Mouse (Mus musculus) fibroblast of lung, adult 2 months (primary cell): ENCODE results near the gene Pex14.

Source experiments
- DNase-seq: peaks from one replicate; pipeline ENCODE4 v3.0.0-alpha.2; 2011; ENCODE audit warnings: low read depth

The Pex14 gene

DNA sequence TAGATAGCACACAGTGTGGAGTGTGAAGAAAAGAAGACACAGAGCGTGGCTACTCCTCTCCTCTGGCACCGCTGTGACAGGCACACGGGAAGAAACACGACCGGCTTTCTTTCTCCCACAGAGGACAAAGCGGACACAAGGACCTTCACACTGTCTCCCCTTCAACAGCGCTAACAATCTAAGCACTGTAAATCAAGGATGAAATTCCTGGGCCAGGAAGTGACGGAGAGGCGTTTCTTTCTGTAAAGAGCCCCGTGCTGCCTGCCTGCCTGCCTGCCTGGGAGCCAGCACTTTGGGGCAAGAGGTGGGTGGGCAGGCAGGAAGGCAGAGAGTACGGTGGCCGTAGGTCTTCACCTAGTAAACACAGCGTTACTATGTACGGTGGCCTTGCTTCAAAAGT lies 42.2 kb downstream of the Pex14 start:
- no peak for DNase-seq

DNA sequence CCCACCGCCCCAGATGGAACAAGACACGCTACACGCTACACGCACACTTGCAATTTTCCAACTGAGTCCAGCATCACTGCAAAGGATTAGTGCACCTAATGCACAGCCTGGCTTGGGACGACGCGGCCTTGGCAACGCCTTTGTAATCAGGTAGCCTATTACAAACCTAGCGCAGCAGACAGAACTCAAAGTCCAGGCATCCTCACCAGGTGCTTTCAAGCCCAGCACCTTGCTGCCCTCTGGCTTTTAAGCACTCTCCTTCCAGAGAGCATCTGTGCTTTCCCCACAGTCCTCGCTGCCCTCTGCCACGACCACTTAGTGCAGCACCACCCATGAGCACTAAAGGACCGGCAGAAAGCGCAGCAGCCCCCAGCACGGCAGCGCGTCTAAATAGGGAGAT lies 42.7 kb downstream of the Pex14 start:
- DNase-seq, result no peak

DNA sequence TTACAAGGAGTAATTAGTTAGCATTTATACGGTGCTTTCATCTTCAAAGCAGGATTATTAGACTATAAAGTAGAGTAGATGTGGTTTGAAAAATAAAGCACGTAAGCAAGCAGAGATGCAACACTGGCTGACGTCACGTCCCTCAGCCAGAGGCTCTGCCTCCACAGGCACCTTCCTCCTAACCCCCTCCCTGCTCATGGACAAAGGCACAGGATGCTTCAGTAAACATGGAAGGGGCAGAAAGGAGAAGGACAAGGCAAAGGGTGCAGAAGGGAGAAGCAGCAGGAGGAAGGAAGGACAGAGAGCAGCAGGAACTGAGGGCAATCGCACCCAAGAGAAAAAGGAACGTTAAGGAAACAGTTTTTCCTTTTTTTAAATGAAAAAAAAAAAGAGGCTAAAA lies 43.8 kb downstream of the Pex14 start:
- DNase-seq, result no peak

DNA sequence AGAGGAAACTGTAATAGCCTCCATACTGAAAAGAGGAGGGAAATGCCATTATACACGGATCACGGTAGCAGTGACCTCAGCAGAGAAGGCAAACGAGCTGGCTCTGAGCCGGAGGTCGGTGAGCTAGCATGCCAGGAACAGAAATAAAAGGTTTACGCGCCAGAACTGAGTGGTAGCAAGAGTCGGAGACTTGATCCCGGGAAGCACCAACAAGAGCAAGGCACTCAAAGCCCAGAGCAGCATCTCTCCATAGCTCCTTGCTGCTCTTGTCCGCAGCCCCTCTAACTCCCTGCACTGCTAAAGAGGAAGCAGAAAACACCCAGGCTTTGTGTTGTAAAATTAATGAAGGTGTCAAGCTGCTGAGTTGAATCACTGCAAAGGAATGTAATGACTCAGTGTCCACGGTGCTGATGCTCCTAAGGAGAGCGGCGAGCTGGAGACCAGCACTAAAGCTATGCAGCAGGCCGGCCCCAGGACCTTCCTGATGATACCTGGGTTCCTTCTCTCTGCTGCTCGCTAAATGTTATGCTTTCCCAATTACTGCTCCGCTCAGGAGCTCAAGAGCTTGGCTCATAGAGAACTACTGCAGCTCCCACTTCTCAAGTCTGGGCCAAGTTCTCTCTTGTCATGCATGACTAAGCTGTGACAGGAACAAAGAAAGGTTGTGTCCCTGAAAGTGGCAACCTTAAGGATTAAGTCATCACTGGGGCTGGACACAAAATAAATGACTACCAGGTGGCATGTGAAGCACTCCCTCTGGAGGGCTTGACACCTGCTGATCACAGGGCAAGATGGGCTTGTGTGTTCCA lies 50.1 kb downstream of the Pex14 start:
- DNase-seq, result peak; percentile 34

DNA sequence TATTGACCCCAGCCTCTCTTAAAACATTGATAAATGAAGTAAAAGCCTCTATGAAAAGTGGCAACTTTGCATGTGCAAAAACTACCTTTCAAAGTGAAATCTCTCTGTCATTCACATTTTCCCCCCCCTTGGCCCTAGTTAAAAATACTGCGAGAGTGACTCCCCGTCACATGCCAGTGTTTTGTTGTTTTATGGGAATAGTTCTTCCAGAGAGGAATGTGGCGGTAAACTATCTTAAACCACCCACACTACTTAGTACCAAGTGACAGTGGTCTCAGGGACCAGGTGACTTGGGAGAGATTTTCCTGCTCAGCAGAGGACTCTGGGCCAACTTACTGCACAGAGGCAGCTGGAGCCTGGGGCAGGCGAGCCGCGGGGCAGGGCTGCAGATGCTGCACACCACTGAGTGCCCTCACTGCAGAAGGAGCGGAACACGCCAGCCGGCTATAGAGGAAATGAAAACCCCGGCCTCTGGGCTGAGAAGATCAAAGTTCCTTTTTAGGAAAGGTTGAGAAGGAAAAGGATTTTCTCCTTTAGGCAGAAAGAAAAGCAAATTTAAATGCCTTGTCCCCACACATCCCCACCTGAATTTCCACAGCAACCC lies 50.9 kb downstream of the Pex14 start:
- no peak for DNase-seq

DNA sequence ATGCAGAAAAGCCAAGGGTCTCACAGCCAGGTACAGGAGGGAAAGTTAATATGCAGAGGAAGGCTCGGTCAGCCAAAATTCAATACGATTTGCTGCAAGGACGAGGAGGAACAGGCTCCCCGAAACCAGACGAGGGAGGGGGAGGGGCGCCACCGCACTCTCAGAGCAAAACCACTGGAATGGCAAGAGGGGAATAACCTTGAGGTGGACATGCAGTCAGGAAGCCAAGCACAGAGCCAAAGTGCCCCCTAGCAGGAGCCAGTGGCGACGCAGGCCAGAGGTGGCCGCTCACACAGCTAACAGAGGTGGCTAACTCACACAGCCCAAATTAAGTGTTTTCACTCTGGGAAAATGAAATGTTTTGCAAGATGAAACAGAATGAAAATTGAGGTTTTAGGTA lies 52.3 kb downstream of the Pex14 start:
- DNase-seq, result no peak

DNA sequence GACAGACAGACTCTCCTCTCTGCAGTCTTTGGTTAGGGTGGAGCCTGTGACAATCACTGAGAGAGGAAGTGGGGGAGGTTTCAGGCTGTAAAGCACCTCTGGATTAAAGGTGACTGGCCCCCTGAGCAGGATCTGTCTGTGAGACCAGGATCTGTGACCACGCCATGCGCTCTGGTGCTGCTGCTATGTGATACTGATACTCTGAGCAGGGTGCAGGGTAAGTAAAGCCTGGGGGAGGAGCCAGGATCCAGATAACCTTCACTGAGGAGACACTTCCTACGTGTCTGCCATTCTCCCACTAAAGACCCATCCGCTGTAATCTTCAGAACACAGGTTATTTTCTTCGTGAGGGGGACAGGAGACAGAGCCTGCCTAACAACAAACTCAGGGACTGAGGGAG lies 53.8 kb downstream of the Pex14 start:
- no peak for DNase-seq

DNA sequence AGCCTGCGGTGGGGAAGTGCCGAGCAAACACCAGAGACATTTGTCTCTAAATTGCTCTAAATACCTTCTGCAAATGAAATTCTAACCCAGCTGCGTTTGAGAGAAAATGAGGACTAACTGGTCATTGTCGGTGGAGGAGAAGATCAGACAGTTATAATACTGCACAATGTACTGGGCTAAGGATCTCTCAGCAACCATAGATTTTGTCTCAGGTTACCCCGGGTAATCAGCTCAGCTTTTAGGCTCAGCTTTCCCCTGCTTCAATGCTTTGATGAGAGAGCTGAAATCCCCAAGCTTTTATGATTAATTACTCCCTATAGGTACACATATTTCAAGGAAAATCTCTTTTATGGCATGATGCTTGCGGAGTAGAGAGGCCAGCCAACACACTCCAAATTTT lies 59.4 kb downstream of the Pex14 start:
- DNase-seq, result no peak

DNA sequence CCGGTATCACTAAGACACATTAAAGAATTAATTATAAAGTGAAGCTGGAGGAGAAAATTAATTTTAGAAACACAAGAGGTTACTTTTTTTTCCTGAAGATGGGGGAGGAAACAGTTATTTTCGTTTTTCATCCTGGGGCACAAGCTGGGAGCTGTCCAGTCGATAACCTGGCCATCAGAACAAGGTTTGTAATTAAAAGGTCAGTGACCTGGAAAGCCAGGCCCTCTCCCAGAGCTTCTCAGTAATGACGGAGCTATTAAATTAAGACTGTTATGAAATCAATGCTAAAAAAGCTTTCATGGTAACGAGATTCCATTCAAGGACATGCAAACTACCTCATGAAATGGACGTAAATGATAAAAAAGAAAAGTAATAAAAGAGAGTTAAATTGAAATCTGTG lies 62.0 kb downstream of the Pex14 start:
- DNase-seq, result no peak

DNA sequence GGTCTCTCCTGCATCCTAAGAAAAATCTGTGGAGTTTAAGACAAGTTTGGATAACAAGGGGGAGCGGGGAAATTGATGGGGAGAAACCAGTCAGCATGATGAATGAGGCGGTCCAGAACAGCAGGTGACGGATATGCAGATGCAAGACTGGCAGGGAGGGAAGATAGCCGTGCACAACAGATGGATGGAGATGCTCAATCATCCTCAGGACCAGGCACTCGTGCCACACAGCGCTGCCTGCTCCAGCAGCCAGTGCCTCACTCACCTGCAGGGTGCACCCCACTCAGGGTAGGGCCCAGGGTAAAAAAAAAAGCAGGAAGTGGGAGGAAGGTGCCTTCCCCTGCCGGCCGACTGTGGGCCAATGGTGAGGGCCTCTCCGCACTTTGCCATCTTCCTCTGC lies 63.1 kb downstream of the Pex14 start:
- DNase-seq, result no peak

DNA sequence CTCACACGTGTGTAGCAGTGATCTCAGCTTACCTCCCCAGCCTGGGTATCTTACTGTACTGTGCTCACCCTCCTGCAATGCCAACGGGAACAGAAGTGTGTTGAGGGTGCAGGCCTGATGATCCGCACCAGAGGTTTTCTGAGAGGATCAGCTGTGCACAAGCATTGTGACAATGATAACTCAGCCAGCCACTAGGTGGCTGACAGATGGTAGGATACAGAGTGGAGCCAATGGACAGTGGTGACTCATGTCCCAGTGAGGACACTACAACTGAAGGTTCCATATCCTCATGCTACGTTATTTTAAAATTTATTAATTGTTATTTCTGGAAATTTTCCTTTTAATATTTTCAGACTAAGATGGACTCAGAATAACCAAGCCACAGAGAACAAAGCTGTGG lies 68.2 kb downstream of the Pex14 start:
- no peak for DNase-seq

DNA sequence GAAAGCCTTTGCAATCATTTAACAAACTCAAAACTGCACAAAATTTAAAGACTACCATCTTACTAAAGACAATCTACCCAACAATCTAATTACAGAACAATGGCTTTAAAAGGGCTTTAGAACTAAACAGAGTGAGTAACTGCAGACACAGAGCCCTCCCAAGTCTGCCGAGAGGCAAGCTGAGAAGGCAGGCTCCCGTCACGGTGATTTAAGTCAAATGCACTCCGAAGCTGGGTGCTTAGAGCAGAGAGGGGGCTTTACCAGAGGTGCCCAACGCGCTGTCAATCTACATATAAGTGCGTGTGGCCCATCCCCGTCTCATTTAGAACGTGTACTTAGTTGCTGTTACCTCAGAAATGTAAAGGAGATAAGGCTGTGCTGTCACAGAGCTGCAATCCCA lies 72.1 kb downstream of the Pex14 start:
- no peak for DNase-seq

DNA sequence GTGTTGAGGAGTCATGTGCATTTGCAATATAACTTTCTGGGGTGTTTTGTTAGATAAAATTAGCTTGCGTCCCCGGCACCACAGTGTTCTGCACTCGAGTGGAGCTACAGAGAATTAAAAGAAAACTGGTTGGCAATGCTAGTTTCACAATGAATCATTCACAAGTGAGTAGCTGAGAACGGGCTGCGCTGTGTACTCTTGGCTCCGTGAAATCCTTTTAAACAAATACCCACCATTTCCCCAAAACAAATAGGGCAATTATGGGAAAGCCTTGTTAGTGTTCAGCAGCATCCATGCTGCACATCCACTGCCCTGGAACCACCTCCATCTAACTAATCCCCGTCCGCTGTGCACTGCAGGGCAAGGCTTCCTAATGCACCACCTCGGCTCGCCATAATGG lies 74.4 kb downstream of the Pex14 start:
- no peak for DNase-seq

DNA sequence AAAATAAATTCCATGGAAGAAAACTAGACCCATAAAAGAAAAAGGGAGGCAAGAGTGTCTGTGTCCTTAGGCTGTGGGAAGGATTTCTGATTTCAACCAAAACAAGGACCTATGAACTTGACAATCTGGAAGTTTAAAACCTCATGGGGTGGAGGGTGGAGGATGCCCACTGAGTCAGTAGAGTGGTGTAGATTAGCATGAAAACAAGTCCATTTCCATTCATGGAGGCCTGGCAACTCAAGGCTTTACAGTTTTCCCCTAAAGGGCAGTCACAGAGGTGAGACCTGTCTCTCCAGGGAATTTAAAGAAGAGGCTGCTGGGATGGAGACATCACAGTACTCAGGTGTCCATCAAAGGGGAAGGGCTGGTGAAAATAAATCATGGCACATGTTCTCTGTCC lies 78.7 kb downstream of the Pex14 start:
- no peak for DNase-seq

DNA sequence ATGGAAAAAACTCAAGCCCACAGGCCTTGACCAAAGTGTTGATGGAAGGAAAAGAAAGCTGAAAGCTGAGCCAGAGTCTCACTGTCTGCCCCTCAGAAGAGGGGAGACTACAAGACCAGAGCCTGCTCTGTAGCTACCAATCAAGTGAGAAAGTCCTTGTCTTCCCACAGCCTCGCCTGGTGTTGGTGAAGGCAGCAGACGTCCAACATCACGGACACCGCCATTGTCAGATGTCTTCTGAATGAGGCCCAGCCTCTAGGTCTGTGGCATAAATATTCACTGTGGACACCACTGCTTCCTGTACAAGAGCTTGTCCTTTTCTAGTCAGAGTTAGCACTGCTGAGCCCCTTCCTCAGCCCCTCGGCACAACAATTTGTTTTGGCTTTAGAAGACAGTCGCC lies 80.2 kb downstream of the Pex14 start:
- DNase-seq, result no peak

DNA sequence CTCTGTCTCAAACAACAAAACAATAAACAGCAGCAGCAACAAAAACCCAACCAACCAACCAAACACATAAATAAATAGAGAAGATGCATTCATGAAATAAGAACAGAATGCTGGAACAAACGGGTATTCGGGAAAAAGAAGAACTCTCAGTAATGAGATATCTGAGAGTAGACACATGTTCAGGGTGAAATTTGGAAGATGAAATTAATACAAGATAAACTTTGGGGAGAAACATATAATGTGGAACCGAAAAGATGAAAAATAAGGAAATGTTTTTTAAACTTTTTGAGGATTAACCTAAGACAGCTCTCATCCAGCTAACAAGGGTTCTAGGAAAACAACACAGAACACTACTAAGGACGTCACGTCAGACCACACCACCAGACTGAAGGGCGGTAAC lies 92.9 kb downstream of the Pex14 start:
- no peak for DNase-seq

DNA sequence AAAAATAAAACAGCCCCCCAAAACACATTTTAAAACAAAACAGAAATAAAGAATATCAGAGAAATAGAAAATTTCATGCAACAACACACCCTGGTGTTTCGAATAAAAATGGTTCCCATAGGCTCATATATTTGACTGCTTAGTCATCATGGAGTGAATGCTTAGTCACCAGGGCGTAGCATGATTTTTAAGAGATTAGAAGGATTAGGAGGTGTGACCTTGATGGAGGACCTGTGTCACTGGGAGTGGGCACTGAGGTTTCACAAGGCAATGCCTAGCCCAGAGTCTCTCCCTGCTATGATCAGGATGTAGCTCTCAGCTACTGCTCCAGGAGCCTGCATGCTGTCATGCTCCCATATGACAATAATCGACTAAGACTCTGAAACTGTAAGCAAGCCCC lies 93.6 kb downstream of the Pex14 start:
- DNase-seq, result no peak

DNA sequence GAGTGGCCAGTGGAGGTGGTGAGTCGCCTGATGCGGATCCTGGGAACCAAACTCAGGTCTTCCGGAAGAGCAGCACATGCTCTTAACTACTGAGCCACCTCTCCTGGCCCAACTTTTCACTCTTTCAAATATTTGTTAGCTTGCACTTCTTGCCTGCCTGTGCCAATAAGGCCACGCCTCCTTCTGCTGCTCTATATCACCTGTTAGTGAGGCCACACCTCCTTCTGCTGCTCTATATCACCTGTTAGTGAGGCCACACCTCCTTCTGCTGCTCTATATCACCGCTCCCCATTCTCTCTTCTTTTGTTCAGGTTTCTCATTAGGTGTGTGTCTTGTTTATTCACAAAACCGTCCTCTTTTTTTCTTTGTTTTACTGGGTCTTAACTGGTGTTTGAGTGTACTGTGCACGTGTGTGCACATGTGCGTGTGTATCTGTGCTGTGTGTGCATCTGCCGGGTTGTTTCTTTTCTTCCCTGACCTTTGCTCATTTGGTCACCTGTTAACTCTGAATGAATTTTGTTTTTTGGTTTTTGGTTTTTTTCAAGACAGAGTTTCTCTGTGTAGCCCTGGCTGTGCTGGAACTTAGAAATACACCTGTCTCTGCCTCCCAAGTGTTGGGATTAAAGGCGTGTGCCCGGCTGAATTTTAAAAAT lies 97.1 kb downstream of the Pex14 start:
- DNase-seq, result no peak

DNA sequence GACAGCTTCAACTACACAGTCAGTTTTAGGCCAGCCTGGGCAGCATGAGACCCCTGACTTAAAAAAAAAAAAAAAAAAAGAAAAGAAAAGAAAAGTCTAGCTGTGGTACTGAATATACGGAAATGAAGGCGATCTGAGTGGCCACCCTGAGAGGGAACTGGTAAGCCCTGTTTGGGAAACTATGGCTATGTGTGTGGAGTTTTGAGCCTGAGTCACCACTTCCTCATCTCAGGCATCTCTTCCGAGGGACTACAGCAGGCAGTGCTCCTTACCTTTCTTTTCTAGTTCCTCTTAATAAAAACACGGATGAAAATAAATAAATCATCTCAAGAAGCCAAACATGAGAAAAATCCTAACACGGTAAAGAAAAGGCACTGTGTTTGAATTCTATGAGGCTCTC lies 98.2 kb downstream of the Pex14 start:
- DNase-seq, result no peak

DNA sequence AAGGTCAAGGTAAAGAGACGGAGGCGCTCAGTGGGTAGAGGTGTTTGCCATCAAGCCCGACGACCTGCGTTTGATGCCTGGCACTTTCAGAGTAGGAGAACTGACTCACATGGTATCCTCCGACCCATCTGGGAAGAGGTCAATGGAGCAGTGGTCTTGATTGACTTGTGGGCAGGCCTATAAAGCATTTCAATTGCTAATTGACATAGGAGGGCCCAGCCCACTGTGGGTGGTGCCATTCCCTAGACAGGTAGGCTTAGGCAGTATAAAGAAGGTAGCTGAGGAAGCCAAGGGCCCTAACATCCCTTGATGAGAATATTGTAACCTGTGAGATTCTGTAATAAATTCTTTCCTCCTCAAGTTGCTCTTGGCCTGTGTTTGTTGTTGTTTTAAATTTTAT lies 98.9 kb downstream of the Pex14 start:
- DNase-seq, result no peak

DNA sequence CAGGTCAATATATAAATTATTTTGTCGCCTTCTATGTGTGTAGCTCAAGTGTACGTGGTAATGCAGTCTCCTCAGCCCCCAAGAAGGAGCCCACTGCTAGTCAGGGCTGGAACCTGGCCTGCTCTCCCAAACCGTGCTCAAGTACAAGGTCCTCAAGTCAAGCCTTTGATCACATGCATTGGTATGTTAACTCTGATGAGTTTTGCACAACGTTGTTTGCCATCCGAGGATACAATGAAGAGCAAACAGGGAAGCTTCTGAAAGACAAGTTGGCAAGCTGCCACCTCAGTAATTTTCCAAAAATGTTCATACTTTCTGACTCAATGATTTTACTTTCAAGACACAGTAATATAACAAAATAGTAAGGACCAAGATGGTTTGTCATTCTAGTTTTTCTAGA lies 105.7 kb downstream of the Pex14 start:
- no peak for DNase-seq

DNA sequence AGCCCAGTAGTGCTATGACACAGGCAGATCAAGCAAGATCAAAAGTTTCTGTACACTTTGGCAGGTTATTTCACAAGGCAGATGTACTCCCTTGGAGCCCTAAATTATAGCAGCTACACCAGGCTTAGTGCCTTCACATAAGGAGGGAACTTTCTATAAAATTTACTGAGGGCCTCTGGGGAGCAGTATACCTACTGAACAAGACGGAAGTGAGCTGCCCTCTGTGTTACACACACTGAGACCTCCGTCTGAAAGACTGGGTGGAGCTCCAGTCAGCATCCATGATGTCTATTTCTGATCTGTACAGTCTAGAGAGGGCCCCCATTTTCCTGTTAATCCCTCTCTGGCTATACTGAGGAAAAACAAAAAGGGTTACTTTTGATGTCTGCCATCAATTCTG lies 109.6 kb downstream of the Pex14 start:
- DNase-seq, result no peak
